Mouse (Mus musculus) mesoderm, embryonic 11.5 days (tissue): ENCODE data around the gene Hoxa9.

Experiments
- DNase-seq: peaks from one replicate; pipeline ENCODE4 v3.0.0-alpha.2; 2012; ENCODE audit warnings: low read depth, low spot score

Gene Hoxa9

DNA sequence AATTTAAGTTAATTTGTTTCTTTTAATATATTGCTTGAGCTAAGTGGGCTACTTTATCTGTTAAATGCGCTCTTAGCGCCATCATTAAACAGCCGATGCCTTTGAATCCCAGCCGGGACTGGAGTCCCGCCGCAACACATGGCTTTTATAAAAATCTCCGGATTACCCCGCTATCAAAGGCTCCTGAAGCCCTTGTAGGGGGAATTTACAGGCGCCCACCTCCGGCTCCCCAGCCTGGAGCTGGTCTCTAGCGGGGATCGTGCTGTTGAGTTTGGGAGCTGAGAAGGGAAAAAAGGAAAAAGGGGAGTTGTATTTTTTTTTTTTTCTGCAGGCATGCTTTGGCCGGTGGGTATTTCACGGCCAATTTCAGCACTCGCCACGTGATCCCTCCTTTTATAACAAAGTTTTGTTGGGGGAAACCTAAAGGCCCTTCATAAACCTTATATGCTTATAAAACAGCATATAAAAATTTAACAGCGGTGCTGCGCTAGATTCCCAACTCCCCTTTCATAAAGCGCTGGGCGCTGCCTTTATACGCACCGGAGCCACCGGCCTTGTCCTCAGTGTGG lies 13.7 kb upstream of the Hoxa9 start:
- DNase-seq, result no peak

DNA sequence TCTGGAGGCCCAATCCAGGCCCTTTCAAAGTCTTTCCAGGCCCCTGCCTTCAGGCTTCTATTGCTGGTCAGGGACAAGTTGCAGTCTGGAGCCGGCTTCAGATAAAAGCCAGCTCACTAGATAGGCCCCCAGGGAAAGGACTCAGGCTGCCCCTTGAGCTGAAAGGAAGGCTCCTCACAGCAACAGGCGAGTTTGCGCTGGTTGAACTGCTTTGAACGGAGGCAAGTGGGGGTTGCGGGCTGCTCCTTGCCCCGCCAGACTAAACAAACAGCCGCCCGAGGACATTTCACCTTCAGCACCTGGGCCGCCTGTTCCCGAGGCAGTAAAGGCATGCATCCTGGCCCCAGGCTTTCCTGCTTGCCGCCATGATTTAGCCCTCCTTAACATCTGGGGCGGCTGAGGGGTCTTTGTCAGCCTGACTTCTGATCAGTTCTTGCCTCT lies 12.8 kb upstream of the Hoxa9 start:
- no peak for DNase-seq

DNA sequence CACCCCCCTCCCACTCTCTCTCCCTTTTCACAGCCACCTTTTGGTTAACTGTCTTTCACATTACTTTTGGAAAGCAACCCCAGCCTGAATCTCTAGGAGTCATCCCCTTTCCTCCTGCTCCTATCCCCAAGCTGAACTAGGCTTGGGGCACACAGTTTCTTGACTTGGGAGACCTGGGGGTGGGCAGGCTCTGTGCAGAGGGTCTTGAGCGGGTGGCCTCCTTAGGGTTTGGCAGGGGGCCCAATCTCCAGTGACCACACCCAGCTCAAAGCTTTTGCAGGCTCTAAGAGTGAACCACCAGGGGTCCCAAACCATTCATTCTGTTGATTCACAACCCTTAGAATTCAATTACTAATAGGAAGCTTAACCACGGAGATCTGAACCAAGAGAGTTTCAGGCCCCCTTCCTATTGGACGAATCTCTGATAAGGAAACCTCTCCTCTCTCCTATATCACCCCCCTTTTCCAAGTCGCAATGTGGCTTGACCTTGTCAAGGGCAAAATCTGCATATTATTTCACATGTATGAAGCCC lies 12.0 kb upstream of the Hoxa9 start:
- DNase-seq, result no peak

DNA sequence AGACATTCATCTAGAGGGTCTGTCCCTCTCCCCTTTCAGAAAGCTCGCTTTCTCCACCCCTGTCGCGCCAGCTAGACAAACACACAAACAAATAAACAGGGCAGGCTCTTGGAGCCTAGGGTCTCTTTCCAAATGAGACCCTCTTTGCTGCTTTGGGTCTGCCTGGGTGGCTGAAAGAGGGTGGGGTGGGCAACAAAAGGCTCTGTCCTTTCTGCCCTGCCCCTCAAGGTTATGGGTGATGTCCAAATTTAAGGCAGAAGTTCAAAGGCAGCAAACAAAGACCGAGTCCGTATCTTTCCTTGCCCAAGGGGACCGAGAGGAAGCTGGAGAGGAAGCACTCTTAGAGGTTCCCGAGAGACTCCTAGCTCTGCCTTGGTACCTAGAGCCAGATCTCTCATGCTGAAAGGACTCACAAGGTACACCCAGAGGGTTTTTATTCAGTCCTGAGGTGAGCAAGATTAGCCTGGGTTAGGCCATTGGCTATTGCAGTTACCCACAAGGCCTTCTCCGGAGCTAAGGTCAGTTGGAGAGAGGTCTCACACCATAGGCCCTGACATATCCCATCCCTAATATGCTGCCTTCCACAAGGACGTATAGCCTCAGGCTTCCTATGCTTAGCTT lies 10.2 kb upstream of the Hoxa9 start:
- DNase-seq, result no peak

GRCm38 (mm10) chr6:52240389-52241000 lies 9.6 kb upstream of the Hoxa9 start, which contains the start of gene Hoxa10:
Hoxa10 (minus strand) TSS chr6:52240854.
- peak; percentile 94 for DNase-seq

DNA sequence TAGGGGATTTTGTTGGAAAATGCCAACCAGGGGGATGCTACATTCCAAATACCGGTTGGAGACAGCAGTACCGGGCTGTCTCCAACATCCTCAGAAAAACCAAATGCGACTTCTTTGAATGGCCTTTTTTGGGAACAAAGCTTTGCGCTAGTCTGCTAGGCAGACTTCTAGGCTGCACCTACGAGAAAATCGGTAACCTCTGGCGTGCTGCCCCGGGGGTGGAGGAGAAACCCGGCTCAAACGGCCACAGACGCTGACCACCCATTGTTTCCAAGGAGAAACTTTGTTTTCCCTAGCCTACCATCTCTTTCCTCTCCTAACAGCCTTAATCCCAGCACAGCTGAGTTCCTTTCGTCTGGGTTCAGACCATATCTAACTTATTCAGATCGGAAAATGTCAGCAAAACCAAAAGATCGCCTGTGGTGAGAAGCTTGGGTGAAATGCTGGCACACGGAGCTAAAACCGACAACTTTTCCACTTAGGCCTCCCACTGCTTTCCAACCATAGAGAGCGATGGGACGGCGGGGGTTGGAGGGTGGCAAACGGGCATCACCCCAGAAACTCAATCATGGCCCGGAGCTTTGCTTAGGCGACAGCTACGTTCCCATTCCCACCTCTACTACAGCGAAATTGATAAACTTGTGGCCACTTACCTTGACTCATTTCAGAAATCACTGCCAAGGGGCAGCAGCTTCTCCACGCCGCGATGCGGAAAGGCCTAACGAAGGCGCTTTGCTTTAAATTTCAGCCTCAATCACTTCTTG lies 8.9 kb upstream of the Hoxa9 start:
- no peak for DNase-seq

- no peak for DNase-seq
These were observed 8.1 kb upstream of the Hoxa9 start for GRCm38 (mm10) chr6:52238976-52239375.

DNA sequence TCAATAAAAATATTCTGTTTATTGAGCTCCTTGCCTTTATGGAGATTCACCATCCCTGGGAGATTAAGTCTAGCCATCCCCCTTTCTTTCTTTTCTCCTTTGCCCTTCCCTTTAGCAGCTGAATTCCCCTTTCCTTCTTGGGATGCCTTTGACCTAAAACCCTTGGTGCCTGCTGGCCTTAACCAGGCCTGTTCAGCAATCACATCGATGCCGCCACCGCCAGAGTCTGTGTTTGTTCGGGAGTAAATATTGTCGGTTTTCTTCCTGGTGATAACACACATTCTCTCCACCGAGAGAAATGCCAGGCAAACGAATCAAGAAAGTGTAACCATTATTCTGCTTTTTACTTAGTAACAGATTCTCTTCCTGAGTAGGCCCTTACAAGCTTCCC lies 7.3 kb upstream of the Hoxa9 start:
- no peak for DNase-seq

- no peak for DNase-seq
These were observed 6.7 kb upstream of the Hoxa9 start for GRCm38 (mm10) chr6:52237346-52238154.

- no peak for DNase-seq
These were observed 5.9 kb upstream of the Hoxa9 start for GRCm38 (mm10) chr6:52236806-52237205.

- DNase-seq, result no peak
These were observed 5.0 kb upstream of the Hoxa9 start for GRCm38 (mm10) chr6:52235866-52236265.

- DNase-seq, result no peak
These were observed 4.4 kb upstream of the Hoxa9 start for GRCm38 (mm10) chr6:52235267-52235666.

- DNase-seq, result no peak
These were observed 3.7 kb upstream of the Hoxa9 start for GRCm38 (mm10) chr6:52234428-52235140.

DNA sequence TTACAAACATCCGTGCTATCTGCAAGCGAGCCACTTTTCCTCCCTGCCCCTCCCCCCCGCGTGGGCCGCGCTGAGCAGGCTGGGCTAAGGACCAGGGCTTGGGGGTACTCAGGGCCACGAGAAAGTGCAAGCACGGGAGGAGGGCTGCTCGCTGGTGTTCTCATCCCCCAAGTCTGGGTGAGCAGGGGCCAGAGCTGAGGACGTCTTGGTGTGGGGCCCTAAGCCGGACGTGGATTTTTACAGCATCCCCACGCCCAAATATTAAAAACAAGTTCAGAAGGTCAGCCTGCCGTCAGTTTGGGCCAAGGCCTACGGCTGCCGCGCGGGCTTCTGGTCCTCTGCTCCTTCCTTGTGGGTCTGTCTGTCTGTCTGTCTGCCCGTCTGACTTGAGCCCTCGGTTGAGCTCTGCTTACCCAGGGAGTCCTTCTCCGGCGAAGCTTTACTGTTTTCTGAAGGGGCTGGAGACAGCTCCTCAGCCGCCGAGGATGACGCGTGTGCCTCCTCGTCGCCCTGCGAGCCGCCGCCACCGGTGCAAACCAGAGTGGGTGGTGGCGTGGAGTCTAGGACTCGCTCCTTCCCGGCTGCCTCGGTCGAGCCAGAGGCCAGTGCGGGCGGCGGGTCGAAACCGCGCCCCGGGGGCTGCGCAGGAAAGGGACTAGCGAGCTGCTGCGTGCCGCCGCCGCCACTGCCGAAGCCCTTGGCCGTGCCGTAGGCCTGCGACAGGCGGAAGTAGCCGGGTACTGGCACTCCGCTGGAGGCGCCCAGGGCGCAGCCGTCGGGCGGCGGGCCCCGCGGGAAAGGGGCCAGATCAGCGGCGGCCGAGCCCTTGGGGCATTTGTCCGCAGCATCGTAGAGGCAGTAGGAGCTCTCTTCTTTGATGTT lies 2.9 kb upstream of the Hoxa9 start:
- no peak for DNase-seq

- no peak for DNase-seq
These were observed 2.2 kb upstream of the Hoxa9 start for GRCm38 (mm10) chr6:52232984-52233545.

GRCm38 (mm10) chr6:52232568-52232965 lies 1.7 kb upstream of the Hoxa9 start:
- DNase-seq, result no peak

DNA sequence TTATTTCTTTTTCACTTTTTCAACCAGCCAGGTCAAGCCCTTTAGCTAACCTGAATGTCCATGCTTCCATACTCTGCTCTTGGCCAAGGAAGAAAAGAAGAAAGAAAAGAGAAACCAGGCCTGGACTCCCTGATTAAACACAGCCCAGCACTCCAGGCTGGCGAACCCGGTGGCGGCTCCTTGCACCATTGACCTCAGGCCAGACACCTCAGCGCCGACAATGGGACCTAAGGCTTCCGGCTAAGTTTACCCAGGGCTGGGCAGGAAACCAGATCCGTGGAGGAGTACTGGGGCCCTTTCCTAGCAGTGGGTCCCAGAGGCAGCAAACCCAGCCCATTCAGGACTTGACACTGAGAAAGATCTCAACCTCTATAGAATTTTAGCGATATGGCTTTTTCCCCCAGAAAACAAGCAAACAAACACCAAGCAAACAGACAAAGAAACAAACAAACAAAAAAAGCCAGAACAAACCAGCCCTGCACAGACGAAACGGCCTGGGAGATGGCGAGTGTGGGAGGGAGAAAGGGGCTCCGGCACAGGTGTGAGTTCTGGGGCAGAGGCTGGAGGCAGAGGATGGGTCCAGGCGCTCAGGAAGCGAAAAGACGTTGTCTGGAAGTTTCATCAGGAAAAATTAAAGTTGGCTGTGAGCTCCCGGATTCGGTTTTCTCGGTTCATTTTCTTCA lies 1.1 kb upstream of the Hoxa9 start:
- no peak for DNase-seq

GRCm38 (mm10) chr6:52229558-52230416 lies 1.1 kb downstream of the Hoxa9 start:
- no peak for DNase-seq
